Mouse (Mus musculus) intestine, embryonic 14.5 days (tissue): ENCODE results near the gene Fgf22. TPM values are rescaled to one million over a fixed set of nuclear protein-coding genes. Genes with fewer than 3 reads are reported as not detected.

ENCODE experiments used
- ATAC-seq: fragments of 200-750 bp; cut with Nextera tagmentation; replicated peaks from 2 replicates; pipeline ENCODE4 v1.8.0; 2017; ENCODE audit warnings: low read depth, moderate number of reproducible peaks, moderate TSS enrichment, moderate library complexity; ENCODE audit not compliant: low FRiP score, low TSS enrichment
- DNase-seq: peaks from one replicate; pipeline ENCODE4 v3.0.0-alpha.2; 2018; ENCODE audit warnings: low spot score
- H3K27ac ChIP-seq: fragments of 300-500 bp; sonication (generic); 2 replicates; pipeline ENCODE4 v1.5.1; 2014; ENCODE audit warnings: low read depth, mild to moderate bottlenecking, control low read depth
- H3K27me3 ChIP-seq: fragments of 300-500 bp; sonication (generic); replicated peaks from 2 replicates; pipeline ENCODE4 v1.6.1; 2014; ENCODE audit warnings: low read length, control low read depth; ENCODE audit not compliant: control insufficient read depth, insufficient read depth
- H3K36me3 ChIP-seq: fragments of 300-500 bp; sonication (generic); 2 replicates; pipeline ENCODE4 v1.6.1; 2014; ENCODE audit warnings: low read length, control low read depth; ENCODE audit not compliant: control insufficient read depth, insufficient read depth
- H3K4me1 ChIP-seq: fragments of 300-500 bp; sonication (generic); replicated peaks from 2 replicates; pipeline ENCODE4 v1.6.1; 2014; ENCODE audit warnings: low read length, control low read depth, mixed read lengths; ENCODE audit not compliant: control insufficient read depth, insufficient read depth
- H3K4me2 ChIP-seq: fragments of 300-500 bp; sonication (generic); 2 replicates; pipeline ENCODE4 v1.6.1; 2014; ENCODE audit warnings: low read length
- H3K4me3 ChIP-seq: fragments of 300-500 bp; sonication (generic); 2 replicates; pipeline ENCODE4 v1.5.1; 2014; ENCODE audit warnings: low read depth, low read length, control low read depth, mixed read lengths
- H3K9ac ChIP-seq: fragments of 300-500 bp; sonication (generic); 2 replicates; pipeline ENCODE4 v1.6.1; 2014; ENCODE audit warnings: mild to moderate bottlenecking, low read length
- H3K9me3 ChIP-seq: fragments of 300-500 bp; sonication (generic); 2 replicates; pipeline ENCODE4 v1.6.1; 2016; ENCODE audit warnings: low read length, control low read depth; ENCODE audit not compliant: control insufficient read depth
- WGBS: fragments of 180-500 bp; shearing (Covaris S2); extraction: QIAGEN DNeasy Blood & Tissue Kit; methylation state at CpG from one replicate; pipeline ENCODE4 v1.1.7; 2014; 5-methylcytosine and 5-hydroxymethylcytosine counted together
- polyA plus RNA-seq: library from polyadenylated mRNA; unstranded; fragments of >200 nt; fragmentation: Nextera tagmentation; extraction: Ambion mirVana; gene quantifications from 2 replicates; pipeline ENCODE4 v1.2.1, GENCODE M21; 2014

The Fgf22 gene
- polyA plus RNA-seq, 1 experiment from 2014 or later: 0.26 TPM

DNA sequence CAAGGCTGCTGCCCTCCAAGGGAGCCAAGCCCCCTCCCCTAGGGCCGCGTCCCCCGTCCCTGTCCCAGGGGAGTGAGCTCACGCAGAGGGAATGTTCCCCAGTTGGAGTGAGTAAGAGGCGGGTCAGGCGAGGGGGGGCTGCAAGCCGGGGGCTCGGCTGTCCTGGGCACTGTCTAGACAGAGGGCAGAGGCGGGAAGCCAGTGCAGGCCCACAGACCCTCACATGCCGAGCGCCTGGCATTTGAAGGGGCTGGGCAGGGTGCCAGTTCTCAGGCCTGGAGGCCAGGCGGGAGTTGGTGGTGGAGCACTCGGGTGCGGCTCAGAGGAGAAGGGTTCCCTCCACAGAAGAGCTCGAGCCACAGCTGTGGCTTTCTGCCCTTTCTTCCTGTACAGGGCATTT, 23.1 kb downstream of the Fgf22 start:
- Histone ChIP-seq H3K4me1 (peaks cover 18% of the 10 kb centered on the region), H3K4me2 (peak overlapping the region; percentile 84), H3K27ac (peak overlapping the region; percentile 33; the same call in 1 of the 2 replicates), H3K4me3 (peak overlapping the region; percentile 50; the same call in 1 of the 2 replicates), H3K27me3 (no peaks in the 10 kb centered on the region), H3K9me3 (peaks cover 4% of the 10 kb centered on the region; the same call in 1 of the 2 replicates), H3K9ac (peak overlapping the region; percentile 6; the same call in 1 of the 2 replicates), H3K36me3 (no peaks in the 10 kb centered on the region)
- WGBS: 13% methylated on average over 15 of the region's 15 CpGs
- DNase-seq: peak; percentile 72
- no peak for ATAC-seq

DNA sequence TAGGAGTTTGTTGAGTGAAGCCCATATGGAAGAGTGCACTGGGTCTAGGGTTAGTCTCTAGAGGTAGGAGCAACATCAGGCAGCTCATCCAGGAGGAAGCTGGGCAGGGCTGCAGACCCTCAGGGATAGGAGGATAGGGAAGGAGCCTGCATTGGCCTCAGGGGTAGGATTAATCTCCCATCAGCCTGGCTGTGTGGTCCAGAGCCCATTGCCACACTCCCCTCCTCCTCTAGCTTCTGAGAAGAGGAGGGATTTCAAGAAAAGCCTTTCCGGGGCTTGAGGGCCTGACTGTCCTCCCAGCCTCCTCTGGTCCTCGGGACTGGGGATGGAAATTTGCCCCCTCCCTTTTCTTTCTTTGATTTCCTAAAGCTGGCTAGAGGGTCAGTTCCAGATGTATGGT, 24.3 kb downstream of the Fgf22 start:
- 36% methylated on average over 2 of the region's 2 CpGs for WGBS
- H3K4me2 ChIP-seq: no peak overlapping the region

DNA sequence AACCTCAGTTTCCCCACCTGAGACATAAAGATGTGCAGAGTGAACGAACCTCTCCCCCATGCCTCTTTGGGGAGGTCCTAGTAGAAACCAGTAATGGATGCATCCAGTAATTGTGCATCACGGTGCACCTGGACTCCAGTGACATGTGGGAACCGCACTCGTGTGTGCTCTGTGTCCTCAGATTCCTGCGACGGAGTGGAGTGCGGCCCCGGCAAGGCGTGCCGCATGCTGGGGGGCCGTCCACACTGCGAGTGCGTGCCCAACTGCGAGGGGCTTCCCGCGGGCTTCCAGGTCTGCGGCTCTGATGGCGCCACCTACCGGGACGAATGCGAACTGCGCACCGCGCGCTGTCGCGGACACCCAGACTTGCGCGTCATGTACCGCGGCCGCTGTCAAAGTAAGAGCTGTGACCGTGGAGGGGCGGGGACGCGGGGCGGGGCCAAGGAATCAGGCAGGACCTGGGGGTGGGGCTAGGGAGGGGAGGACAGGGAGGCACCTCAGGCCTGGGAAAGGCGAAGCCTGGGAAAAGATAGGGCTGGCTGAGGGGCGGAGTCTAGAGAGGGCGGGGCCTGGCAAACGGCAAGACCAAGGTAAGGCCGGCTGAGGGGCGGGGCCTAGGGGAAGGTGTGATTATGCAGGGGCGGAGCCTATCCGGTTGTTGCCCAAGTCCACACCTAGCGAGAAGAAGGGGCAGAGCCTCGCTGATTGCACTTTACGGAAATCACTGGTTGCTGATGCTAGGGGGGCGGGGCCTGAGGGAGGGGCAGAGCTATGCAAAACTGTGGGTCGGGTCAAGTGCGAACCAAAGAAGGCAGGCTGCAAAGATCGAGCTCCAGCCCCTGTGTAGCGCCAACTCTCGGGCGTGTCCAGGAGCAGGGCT, 25.1 kb downstream of the Fgf22 start:
- H3K36me3 ChIP-seq: no peaks in the 10 kb centered on the region
- 3% methylated on average over 55 of the region's 55 CpGs for WGBS
- DNase-seq: peak; percentile 98
- peak; percentile 85 for ATAC-seq
- peak overlapping the region; percentile 73 for H3K4me2 ChIP-seq
- peaks cover 2% of the 10 kb centered on the region; the same call in 1 of the 2 replicates for H3K9me3 ChIP-seq
- H3K4me1 ChIP-seq: peaks cover 18% of the 10 kb centered on the region
- H3K27me3 ChIP-seq: no peaks in the 10 kb centered on the region
- H3K4me3 ChIP-seq: peak overlapping the region; percentile 40
- no peak overlapping the region for H3K9ac ChIP-seq
- H3K27ac ChIP-seq: no peak overlapping the region

More for the DNA sequence above, 24.3 kb downstream of the Fgf22 start:
- H3K4me1 ChIP-seq: peaks cover 18% of the 10 kb centered on the region
- H3K27me3 ChIP-seq: no peaks in the 10 kb centered on the region
- H3K4me3 ChIP-seq: no peak overlapping the region
- no peak overlapping the region for H3K9ac ChIP-seq
- no peaks in the 10 kb centered on the region for H3K36me3 ChIP-seq
- DNase-seq (no peak), ATAC-seq (no peak)
- no peak overlapping the region for H3K27ac ChIP-seq
- H3K9me3 ChIP-seq: peaks cover 4% of the 10 kb centered on the region; the same call in 1 of the 2 replicates

DNA sequence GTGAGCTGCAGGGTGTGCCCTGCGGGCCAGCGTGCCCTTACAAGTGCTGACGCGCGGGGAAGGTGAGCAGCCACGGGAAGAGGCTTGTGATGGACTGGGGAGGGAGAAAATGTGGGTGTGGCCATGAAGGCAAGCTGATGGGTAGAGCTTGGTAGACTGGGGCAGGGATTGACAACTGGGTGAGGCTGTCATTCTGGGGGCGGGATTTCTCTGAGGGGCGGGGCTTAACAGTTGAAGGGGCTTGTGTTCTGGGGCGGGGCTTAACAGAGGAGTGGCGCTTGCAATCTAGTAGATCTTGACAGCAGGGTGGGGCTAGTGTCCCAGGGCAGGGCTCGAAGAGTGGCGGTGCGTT, 25.8 kb downstream of the Fgf22 start:
- DNase-seq (no peak), ATAC-seq (peak; percentile 12)
- Histone ChIP-seq H3K9ac (no peak overlapping the region), H3K27me3 (no peaks in the 10 kb centered on the region), H3K4me1 (peaks cover 18% of the 10 kb centered on the region), H3K4me3 (peak overlapping the region; percentile 40), H3K27ac (no peak overlapping the region), H3K4me2 (peak overlapping the region; percentile 73), H3K36me3 (no peaks in the 10 kb centered on the region), H3K9me3 (no peaks in the 10 kb centered on the region)
- WGBS: 0% methylated on average over 13 of the region's 13 CpGs

DNA sequence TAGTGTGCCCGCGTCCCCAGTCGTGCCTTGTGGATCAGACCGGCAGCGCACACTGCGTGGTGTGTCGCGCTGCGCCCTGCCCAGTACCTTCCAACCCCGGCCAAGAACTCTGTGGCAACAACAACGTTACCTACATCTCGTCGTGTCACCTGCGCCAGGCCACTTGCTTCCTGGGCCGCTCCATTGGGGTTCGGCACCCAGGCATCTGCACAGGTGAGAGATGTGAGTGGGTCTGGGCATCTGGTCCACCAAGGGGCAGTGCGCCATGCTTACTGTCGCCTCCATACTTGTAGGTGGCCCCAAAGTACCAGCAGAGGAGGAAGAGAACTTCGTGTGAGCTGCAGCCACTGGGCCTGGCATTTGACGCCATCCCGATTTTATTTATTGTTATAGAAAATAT, 26.3 kb downstream of the Fgf22 start:
- Histone ChIP-seq H3K36me3 (no peaks in the 10 kb centered on the region), H3K9me3 (no peaks in the 10 kb centered on the region), H3K4me1 (peaks cover 18% of the 10 kb centered on the region), H3K4me3 (peak overlapping the region; percentile 40; the same call in 1 of the 2 replicates), H3K4me2 (peak overlapping the region; percentile 73), H3K27ac (no peak overlapping the region), H3K9ac (no peak overlapping the region), H3K27me3 (no peaks in the 10 kb centered on the region)
- ATAC-seq (no peak), DNase-seq (no peak)
- WGBS: 31% methylated on average over 21 of the region's 21 CpGs

DNA sequence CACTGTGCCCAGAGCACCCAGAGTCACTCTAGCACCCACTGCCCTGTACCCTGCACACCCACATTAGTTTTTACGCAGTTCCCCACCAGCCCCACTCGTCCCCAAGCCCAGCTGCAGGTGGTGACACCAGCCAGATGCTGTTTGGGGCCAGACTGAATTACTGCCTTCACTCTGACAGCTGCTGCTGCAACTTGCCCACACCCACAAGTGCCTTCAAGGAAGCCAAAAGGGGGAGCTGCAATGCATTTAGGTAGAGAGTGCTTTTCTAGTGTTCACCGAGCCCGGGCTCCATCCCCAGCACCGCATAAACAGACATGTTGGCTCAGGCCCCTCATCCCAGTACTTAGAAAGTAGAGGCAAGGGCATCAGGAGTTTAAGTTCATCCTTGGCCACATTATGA, 27.1 kb downstream of the Fgf22 start:
- Histone ChIP-seq H3K9ac (no peak overlapping the region), H3K4me3 (no peak overlapping the region), H3K4me1 (peaks cover 18% of the 10 kb centered on the region), H3K9me3 (no peaks in the 10 kb centered on the region), H3K27me3 (no peaks in the 10 kb centered on the region), H3K4me2 (no peak overlapping the region), H3K36me3 (no peaks in the 10 kb centered on the region), H3K27ac (no peak overlapping the region)
- 60% methylated on average over 5 of the region's 5 CpGs for WGBS
- ATAC-seq (no peak), DNase-seq (no peak)

DNA sequence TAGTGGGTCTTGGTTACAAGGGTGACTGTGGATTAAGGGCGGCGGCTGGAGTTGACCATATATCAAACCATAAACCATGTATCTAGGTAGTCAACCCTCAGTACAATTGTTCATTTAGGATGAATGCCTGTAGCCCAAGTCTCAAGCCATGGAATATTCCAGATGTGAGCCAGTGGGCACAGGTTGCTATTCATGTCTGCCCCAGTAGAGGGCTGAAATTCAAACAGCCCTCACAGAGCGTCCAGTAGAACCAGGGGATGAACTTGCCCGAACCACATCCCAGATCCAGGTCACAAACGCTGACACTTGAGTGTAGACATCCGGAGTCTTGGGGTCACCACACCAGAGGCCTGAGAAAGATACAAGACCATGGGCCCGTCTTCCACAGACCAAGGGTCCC, 28.2 kb downstream of the Fgf22 start:
- H3K9ac ChIP-seq: no peak overlapping the region
- H3K36me3 ChIP-seq: no peaks in the 10 kb centered on the region
- DNase-seq (no peak), ATAC-seq (no peak)
- no peak overlapping the region for H3K4me2 ChIP-seq
- no peak overlapping the region for H3K4me3 ChIP-seq
- H3K4me1 ChIP-seq: peaks cover 11% of the 10 kb centered on the region
- WGBS: 63% methylated on average over 7 of the region's 7 CpGs
- H3K27me3 ChIP-seq: no peaks in the 10 kb centered on the region
- H3K27ac ChIP-seq: no peak overlapping the region
- no peaks in the 10 kb centered on the region for H3K9me3 ChIP-seq

DNA sequence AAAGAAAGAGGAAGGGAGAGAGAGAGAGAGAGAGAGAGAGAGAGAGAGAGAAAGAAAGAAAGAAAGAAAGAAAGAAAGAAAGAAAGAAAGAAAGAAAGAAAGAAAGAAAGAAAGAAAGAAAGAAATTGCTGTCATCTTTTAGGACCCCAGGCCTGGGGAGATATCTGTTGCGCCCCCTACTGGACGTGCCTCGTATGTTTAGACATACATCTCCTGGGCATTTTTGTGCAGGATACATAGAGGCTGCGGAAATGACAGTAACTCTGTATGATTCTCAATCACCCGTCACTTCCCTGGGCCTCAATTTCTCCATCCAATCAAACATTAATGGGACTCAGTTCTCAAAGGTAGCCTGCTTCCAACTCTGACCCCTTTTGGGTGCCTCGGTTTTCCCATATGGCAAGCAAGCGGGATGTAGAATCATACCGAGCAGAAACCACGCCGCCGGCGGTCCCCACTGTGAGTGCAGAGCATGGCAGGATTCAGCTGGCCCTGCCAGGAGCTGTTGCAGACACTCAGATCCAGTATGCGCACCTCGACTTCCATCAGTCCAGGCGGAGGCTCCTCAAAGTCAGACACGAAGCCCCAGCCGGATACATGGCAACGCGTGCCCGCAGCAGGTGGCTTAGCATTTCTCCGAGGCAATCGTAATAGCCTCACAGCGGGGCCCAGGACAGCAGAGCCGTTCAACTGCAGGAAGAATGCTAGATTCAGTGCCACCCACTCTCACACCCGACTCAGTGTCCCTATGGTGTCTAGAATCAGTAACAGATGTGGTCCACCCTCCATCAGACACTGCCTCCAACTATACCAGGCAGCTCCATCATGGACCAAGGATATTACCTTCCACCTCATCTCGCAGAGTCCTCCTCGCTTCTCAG, 29.3 kb downstream of the Fgf22 start:
- Histone ChIP-seq H3K27ac (no peak overlapping the region), H3K36me3 (no peaks in the 10 kb centered on the region), H3K4me1 (peaks cover 5% of the 10 kb centered on the region), H3K4me3 (no peak overlapping the region), H3K27me3 (no peaks in the 10 kb centered on the region), H3K4me2 (no peak overlapping the region), H3K9me3 (no peaks in the 10 kb centered on the region), H3K9ac (no peak overlapping the region)
- DNase-seq: peak; percentile 77
- ATAC-seq: no peak
- WGBS: 43% methylated on average over 27 of the region's 27 CpGs
